Mouse (Mus musculus) A20 (cell line): ENCODE measurements around the gene Adprm.

Experiments used
- DNase-seq: peaks from one replicate; pipeline ENCODE4 v3.0.0-alpha.2; 2011; ENCODE audit warnings: low read depth, low spot score

The Adprm gene

GRCm38 (mm10) chr11:67077435-67077834 is 25.0 kb upstream of the Adprm start:
- DNase-seq: no peak

DNA sequence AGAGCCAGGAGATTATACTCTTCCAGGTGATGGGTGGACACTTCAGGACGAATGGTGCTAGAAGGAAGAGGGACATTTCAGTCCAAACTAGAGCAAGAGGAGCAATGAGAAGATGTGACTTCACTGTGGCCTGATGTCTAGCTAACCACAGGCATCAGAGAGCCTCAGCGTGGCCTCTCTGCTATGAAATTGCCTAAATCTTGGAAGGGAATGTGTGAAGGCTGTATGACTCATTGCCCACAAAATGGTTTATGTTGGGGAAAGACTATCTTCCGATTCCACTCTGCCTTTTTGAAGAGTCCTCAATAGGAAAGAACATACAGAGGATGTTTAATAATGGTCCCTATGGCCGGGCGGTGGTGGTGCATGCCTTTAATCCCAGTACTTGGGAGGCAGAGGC is 24.4 kb upstream of the Adprm start:
- no peak for DNase-seq

- no peak for DNase-seq
These were observed 22.6 kb upstream of the Adprm start for GRCm38 (mm10) chr11:67075036-67075435.

DNA sequence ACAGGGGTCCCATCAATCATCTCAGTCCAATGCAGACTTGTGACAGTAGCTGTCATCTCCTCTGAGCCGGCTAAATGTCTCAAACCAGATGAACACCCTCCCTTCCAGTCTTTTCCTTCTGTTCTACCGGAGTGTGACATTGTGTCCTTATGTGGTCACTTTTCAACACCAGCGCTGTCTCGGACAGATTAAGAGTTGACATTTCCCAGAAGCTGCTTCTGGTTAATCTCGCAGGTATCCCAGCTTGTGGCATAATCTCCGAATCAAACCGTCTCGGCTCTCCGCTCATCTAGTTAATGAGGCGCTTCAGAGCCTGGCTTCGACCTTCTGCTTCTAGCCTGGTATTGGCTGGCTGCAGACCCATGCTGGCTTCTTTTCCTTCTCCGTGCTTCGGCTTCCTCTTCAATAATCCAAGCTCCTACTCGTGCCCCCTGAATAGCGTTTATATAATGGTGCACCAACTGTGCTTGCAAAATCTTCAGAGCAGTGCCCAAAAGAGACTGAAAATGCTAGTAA is 20.3 kb upstream of the Adprm start:
- no peak for DNase-seq

- no peak for DNase-seq
These were observed 15.3 kb upstream of the Adprm start for GRCm38 (mm10) chr11:67067741-67068140.

- DNase-seq: no peak
These were observed 10.3 kb upstream of the Adprm start for GRCm38 (mm10) chr11:67062726-67063125.

GRCm38 (mm10) chr11:67061311-67061710 is 8.9 kb upstream of the Adprm start:
- DNase-seq: no peak

- no peak for DNase-seq
These were observed 2.5 kb upstream of the Adprm start for GRCm38 (mm10) chr11:67054754-67055365.

GRCm38 (mm10) chr11:67051676-67052320 is 596 bp downstream of the Adprm start:
- DNase-seq: no peak

DNA sequence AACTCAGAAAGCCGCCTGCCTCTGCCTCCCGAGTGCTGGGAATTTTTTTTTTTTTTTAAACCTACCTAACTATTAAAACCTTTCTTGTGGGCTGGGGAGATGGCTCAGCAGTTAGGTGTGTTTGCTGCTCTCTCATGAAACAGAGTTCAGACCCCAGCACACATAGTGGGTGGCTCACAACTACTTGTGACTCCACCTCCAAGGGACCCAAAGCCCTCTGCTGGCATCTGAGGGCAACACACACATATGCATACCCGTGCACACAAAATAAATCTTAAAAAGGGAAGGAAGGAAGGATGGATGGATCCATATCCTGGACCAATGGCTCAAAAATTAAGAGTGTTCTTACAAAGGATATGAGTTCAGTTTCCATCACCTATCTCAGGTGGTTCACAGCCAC is 3.1 kb downstream of the Adprm start:
- DNase-seq: peak; percentile 38

DNA sequence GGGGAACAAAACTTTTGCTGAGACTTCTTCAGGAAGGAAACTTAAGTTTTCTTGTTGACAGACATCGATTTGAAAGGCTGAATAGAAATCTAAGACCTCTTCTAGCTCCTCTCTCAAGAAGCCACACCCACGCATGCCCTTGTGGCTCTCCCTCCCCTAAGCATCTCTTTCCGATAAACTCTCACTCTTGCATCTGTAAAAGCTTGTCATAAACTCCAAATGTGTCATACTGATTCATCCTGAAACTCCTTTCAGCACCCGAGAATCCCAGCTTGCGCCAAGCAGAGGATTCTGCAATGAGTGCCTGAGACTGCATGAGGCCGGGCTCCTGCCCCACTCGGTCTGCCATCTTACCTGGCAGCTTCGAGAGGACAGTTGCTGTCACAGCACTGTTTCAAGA is 3.9 kb downstream of the Adprm start:
- DNase-seq: peak; percentile 11

- no peak for DNase-seq
These were observed 5.2 kb downstream of the Adprm start for GRCm38 (mm10) chr11:67047199-67047598.

- DNase-seq: no peak
These were observed 7.4 kb downstream of the Adprm start for GRCm38 (mm10) chr11:67044959-67045358.

DNA sequence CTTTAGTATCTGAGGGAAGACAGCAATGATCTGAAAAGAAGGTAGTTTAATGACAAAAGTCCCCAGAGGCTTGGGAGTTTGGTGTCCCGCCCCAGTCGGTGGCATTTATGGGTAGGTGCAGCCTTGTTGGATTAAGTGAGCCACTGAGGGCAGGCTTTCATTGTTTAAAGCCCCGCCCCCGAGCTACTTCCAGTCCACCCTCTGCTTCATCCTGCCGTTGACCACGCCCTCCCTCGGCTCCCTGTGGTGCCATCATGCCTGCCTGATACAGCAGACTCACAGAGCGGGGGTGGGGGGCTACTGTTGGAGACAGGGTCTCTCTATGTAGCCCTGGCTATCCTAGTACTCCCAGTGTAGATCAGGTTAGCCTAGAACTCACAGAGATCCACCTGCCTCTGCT is 9.4 kb downstream of the Adprm start:
- no peak for DNase-seq

- no peak for DNase-seq
These were observed 11.9 kb downstream of the Adprm start for GRCm38 (mm10) chr11:67040483-67040882.

GRCm38 (mm10) chr11:67039799-67040198 is 12.6 kb downstream of the Adprm start:
- peak; percentile 27 for DNase-seq

GRCm38 (mm10) chr11:67036892-67037291 is 15.5 kb downstream of the Adprm start:
- DNase-seq: no peak

DNA sequence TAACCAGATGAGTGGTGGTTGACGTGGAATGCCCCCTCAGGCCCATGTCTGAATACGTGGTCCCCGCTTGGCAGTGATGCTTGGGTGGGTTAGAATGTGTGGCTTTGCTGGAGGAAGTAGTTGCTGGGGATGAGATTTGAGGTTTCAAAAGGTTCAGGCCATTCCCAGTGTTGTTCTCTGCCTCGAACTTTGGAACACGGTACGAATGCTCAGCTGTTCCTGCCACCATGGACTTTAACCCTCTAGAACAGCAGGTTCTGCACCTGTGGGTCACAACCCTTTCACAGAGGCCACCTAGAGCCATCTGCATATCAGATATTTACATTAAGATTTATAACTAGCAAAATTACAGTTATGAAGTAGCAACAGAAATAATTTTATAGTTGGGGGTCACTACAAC is 16.2 kb downstream of the Adprm start:
- no peak for DNase-seq

GRCm38 (mm10) chr11:67034775-67035485 is 17.5 kb downstream of the Adprm start:
- DNase-seq: no peak

DNA sequence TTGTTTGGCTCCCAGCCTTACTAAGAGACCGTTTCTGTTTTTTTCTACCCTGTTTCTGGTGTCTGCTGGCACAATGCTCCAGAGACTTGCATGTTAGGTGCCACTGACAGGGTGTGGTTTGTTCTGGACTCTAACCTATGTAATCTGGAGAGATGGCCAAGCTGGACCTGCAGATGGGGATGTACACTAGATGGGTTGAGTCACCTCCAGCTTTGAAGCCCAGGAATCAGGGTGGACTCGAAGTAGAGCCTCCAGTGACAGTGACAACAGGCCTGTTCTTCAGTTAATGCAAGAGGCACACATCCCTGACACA is 20.8 kb downstream of the Adprm start:
- no peak for DNase-seq

DNA sequence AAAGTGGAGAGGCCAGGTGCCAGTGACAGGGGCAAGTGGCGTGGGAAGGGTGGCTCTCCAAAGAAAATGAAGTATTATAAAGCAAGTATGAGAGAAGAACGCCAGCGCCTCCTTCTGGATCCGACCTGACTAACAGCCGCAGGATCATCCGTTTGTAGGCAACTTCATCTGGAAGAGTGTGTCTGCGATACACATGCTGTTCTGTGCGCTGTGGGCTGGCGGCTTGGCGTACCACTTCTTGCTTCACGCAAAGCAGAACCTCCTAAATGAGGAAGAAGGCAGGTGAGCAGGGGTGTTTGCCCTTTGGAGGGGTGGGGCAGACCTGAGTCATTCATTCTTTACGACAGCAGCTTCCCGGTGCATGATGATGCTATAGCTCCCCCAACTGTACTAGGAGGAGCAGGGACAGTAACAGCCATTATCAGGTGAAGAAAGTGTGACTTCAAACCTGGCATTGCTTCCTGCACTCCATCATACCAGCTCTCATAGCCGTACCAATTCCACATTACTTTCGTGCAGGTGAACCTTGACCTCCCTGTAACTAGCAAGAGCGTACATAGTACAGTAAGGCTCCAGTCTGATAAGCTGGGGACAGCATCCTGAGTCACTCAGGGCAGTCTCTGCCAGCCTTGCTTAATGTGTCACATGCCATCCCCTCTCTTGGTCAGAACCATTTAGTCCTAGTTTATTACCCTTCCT is 21.3 kb downstream of the Adprm start:
- DNase-seq: peak; percentile 27

GRCm38 (mm10) chr11:67024867-67025477 is 27.4 kb downstream of the Adprm start, which contains the start of gene Tmem220:
Gene Tmem220 (plus strand): TSS chr11:67025154.
- peak; percentile 93 for DNase-seq
